In the genomic region with DNA sequence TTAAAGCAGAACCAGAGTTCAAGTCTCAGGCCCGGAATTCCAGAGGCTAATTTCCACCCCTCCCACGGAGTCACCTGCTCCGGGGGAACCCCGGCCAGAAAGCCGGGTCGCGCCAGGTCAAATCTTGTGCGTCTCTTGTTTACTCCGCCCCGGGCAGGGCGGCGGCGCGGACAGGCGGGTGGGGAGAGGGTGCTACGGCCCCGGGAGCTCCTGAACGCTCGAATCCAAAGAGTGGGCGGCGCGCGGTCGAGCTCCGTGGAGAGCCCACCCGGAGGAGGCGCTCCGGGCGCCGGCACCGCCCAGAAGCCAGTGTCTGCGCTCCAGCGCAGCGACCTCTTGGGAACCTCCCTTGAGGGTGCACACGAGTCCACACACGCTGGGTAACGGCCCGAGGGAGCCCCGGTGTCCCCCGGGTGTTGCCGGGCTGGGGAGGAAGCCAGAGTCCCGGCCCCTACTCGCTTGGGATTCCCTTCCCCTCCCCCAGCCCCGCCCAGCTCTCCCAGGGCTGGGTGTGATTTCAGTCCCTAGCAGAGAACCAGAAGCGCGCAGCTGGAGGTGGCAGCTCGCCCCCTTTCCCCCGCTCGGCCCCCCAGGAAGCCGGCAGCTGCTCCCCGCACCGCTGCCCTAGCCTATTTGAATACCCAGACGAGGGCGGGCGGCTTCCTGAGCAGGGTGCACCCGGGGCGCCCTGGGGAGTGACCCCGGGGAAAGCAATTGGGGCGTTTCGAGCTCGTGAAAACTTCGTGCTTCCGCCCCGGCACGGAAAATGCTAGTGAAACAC, we compare ENCODE assay signal across 8 mouse cellular contexts. TPM values are rescaled to one million over a fixed set of nuclear protein-coding genes. Genes with fewer than 3 reads are reported as not detected.
DNase-seq lines count a peak whose midpoint lies in the region; ATAC-seq lines count a peak whose summit lies in the region.

No protein-coding gene starts in this region.

- no peaks in the 10 kb centered on the region for H3K9me3 ChIP-seq in limb, embryonic 12.5 days
- H3K9me3 ChIP-seq in midbrain, embryonic 13.5 days: no peaks in the 10 kb centered on the region

- ATAC-seq in limb, embryonic 12.5 days (ENCODE audit: insufficient number of reproducible peaks, insufficient read depth, low FRiP score, low TSS enrichment, low read depth): no peak
- ATAC-seq in midbrain, embryonic 13.5 days: peak; percentile 24

- no peaks in the 10 kb centered on the region for H3K36me3 ChIP-seq in limb, embryonic 12.5 days
- no peaks in the 10 kb centered on the region for H3K36me3 ChIP-seq in midbrain, embryonic 13.5 days

- H3K9ac ChIP-seq in limb, embryonic 12.5 days (replicated peaks): peak overlapping the region; percentile 75
- peak overlapping the region; percentile 93 for H3K9ac ChIP-seq in midbrain, embryonic 13.5 days (replicated peaks)

- peak; percentile 97 for DNase-seq in adrenal gland, adult 2 months
- peak; percentile 37 for DNase-seq in embryo, embryonic 11.5 days (ENCODE audit: low read depth, low spot score)
- peak; percentile 95 to 97 for DNase-seq in heart, adult 18-20 months
- DNase-seq in kidney, adult 18-20 months: peak; percentile 93
- peak; percentile 97 for DNase-seq in skeletal muscle tissue, adult 2 months (ENCODE audit: low read depth, low spot score)
- no peak for DNase-seq in c-Kit-positive CD71-positive TER-119-positive erythroid progenitor cells, embryonic 14.5 days (ENCODE audit: low spot score)

- H3K27ac ChIP-seq in limb, embryonic 12.5 days: peak overlapping the region; percentile 85
- H3K27ac ChIP-seq in midbrain, embryonic 13.5 days: peak overlapping the region; percentile 99

- H3K27me3 ChIP-seq in limb, embryonic 12.5 days: peaks cover 42% of the 10 kb centered on the region
- H3K27me3 ChIP-seq in midbrain, embryonic 13.5 days: peaks cover 17% of the 10 kb centered on the region

- under 1% methylated on average over 65 of the region's 65 CpGs for WGBS in limb, embryonic 12.5 days
- WGBS in midbrain, embryonic 13.5 days: under 1% methylated on average over 61 of the region's 65 CpGs

- H3K4me2 ChIP-seq in limb, embryonic 12.5 days: peak overlapping the region; percentile 99
- peak overlapping the region; percentile 96 for H3K4me2 ChIP-seq in midbrain, embryonic 13.5 days (replicated peaks)

- H3K4me1 ChIP-seq in limb, embryonic 12.5 days (replicated peaks): peaks cover 15% of the 10 kb centered on the region
- H3K4me1 ChIP-seq in midbrain, embryonic 13.5 days (replicated peaks): peaks cover 15% of the 10 kb centered on the region; the same call in 1 of the 2 replicates

- peak overlapping the region; percentile 73 for H3K4me3 ChIP-seq in limb, embryonic 12.5 days (replicated peaks)
- H3K4me3 ChIP-seq in midbrain, embryonic 13.5 days (replicated peaks): peak overlapping the region; percentile 84

RNA-seq across cellular contexts. Expression of gene Hivep2, which starts 1.2 kb away (rescaled TPM):
- total RNA-seq in adrenal gland, adult 2 months (2021): 10 to 100 TPM; 27.9 to 46.0 TPM
- polyA plus RNA-seq in adrenal gland, adult 2 months (2012; rRNA removed): 4.8 and 5.5 TPM in 2 replicates
- total RNA-seq in heart, adult 18-20 months (2021): 10 to 100 TPM; 18.4 to 18.8 TPM
- 2.5 and 2.9 TPM in 2 replicates for polyA plus RNA-seq in limb, embryonic 12.5 days (2016; fragmentation: Nextera tagmentation; extraction: Ambion mirVana)
- polyA plus RNA-seq in midbrain, embryonic 13.5 days (2015; fragmentation: Nextera tagmentation; extraction: Ambion mirVana): 6.3 TPM in 2 replicates
